Mouse (Mus musculus) thymus, postnatal 0 days (tissue): ENCODE measurements at regions not wholly inside any gene's neighbourhood (a gene's known extent, or its start where the extent isn't known, plus 50 kb on each side); places are given as distances from the start of the nearest gene placed in this dataset.

ENCODE experiments used
- DNase-seq: peaks from one replicate; pipeline ENCODE4 v3.0.0-alpha.2; 2015; ENCODE audit warnings: low spot score

DNA sequence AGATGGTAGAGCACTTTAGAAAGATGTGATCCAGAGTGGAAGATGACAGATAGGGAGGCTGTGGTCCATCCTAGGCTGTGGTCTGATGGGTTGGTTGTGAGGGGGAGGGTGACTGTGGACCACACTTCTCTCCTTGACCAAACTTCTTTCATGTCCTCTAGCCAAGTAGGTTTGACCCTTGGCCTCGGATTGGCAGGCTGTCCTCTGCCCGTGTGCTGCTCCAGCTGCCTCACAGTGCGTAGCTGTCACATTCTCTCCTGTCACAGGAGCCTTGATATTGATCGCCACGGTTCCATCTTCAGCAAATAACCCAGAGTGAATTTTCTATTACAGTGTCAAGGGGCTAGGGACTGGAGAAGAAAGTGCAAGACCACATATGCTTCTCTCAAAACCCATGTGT is 506.9 kb downstream of the Tbc1d22a start:
- no peak for DNase-seq

DNA sequence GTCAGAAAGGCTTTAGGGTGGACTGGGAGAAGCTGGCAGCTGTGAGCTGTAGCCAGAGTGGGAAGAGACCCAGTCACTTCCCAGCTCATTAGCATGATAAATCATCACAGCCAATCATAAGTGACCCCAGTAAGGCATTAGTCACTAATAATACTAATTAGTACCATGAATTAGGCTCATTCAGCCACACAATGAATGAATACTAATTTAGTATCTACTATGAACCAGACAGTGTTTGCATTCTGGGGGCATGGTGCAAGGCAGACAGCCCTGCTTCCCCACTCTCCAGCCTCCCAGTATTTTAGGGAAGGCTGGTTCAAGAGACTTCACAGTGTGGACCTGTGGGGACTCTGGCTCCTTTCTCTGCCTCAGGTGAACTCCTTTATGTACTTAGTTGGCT is 523.7 kb downstream of the Tbc1d22a start:
- DNase-seq = no peak

DNA sequence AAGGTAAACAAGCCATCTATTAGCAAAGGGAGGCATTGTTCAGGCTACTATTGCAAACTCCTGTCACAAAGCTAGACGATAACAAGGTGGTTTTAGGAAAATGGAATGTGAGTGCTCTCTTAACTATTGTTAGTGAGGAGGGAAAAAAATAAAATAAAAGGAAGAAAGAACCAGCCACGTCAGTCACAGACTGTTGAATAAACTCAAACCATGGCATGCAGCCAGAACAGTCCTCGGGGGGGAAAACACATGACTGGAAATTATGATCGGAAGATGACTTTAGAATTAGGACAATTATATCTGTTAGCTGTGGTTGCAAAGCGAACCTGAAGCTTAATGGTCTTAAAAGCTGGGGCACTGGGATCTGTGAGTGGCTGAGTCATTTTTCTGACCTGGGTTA is 524.1 kb downstream of the Tbc1d22a start:
- DNase-seq = no peak

DNA sequence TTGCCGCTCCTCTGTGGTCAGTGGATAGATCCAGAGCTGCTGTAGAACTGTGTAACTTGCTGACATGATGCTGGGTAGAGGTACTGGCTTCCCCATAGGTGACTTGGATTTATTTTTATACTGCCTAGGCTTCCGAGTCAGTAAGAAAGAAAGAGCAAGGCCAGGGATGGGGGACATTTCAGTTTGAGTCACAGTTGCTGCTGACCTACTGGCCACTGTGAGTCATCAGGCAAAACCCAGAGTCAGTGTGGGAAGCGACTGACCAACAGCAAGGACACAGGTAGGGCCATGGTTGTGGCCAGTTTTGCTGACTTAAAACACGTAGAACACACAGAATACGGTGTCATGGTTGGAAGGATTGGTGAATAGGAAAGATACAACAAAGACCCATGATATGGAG is 524.5 kb downstream of the Tbc1d22a start:
- DNase-seq = no peak

DNA sequence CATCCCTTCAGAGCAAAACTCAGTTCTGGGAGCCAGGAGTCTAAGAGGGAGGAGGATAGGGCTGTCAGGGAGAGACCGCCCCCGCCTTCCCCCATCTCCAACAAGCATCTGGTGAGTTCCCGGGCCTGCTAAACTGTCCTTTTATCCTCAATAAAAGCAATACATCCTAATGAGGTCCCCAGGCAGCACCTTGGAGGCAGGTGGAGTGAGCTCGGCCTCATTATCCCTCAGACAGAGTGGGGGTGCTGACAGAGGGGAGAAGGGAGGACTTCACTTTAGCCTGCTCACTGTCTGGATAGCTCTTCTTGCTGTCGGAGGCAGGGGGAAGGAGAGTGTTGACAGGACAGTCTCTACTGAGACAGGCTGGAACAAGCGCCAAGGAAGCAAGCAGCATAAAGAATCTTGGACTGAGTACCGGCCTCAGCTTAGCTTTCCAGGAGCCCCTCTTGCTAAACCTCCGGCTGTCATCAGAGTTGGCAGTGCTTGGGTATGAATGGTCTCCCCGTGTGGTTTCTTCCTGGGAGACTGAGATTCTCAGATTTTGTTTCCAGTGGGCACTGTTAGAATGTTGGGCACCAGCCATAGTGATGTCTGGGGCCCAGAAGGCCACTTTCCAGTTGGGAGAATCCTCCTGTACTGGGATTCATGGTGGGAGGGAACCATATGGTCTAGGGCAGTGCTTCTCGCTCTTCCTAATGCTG is 537.3 kb downstream of the Tbc1d22a start:
- no peak for DNase-seq

DNA sequence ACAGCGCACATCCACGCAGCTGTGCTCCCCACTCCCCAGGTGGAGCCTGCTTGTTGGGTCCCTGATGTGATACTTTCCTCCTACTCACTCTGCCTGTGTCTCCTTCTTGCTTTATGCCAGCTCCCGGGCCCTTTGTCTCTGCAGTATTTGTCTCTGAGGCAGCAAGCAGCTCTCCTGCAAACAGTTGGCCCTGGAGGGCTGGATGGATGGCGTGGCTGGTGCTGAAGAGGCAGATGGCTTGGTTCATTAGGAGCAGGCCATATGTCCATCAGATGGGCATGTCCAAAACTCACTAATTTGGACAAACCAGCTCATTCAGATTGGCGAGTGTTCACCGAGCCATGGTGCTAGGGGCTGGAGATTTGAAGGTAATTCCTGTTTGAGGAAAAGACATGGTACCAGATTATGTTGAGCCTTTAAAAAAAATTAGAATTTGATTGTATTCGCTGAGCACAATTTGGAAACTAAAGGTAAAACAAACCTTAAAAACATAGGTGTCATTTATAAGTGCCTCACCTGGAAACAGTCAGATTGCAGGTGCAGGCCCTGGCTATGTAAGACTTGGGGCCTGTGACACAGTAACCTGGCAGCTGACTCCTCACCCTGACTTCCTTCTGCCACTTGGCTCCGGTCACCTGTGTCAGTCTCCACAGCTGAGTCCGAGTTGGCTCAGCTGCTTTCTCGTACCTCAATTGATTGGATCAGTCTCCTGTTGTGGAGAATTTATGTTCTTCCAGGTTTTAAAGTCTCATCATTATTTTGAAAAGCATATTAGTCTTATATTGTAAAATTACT is 549.5 kb downstream of the Tbc1d22a start:
- no peak for DNase-seq

DNA sequence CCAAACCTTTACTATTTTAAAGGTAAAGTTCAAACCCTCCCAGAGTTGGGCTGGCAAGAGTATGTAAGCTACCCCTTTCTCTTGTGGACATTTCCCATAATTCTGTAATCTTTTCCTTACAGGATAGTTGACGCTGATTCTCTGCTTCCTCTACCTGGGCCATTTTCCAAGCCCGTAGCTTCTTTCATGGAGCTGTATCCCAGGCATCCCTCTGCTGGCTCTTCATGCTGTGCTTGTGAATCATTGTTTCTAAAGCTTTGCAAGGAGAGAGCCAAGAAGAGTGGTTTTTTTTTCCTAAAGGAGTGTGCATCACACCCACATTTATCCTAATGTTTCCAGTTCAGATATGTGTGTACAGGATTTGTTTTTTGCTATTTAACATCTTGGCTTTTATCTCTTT is 553.4 kb downstream of the Tbc1d22a start:
- DNase-seq = no peak

DNA sequence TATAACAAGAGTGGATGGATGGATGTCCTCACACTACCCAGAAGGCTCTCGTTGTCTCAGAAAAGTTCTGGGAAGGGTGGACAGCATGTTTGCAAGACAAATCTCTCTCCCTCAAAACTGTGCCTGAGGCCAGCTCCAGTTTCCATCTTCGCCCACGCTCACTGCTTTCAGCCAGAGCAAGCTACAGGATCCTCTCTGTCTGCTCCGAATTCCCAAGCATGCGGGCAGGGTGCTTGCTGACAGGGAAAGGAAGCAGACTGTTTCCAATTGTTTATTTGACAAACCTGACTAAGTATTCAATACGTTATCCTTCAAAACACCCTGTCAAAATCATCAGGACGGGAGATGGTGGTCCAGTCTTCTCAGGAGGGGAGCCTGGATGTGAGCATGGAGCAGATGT is 558.8 kb downstream of the Tbc1d22a start:
- no peak for DNase-seq

DNA sequence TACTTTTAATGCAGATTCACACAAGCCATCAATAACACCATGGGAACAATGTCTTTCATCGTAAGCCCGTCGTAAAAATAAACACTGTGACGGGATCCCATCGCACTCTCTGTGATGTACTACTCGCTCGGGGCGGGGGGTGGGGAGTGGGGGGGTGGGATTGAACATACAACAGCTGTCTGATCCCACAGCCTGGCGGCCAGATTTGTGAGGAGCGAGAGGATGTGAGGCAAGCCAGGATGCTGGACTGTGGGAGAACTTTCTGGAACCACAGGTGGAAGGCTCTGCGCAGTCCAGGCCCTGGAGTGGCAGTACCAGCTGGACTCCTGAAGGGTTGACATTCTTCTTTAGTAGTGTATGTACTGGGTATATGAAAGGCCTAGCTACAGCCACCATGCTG is 563.7 kb downstream of the Tbc1d22a start:
- DNase-seq = no peak

DNA sequence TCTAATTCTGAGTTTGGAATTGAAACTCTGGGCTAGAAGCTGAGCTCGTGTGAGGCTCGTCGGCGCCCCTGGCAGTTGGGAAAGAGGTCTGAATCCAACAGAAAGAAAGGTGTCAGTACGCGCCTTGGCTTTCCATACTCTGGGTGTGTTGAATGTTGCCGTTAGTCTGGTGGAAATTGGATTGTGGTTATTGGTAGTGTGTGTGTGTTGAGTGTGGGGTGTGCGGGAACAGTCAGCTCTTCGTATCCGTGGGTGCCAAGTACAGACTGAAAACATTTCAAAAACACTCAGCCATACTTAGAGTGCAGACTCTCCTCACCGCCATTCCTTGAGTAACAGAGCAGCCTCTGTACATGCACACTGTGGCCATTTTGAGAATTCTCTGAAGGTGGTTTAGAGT is 566.9 kb downstream of the Tbc1d22a start:
- no peak for DNase-seq

DNA sequence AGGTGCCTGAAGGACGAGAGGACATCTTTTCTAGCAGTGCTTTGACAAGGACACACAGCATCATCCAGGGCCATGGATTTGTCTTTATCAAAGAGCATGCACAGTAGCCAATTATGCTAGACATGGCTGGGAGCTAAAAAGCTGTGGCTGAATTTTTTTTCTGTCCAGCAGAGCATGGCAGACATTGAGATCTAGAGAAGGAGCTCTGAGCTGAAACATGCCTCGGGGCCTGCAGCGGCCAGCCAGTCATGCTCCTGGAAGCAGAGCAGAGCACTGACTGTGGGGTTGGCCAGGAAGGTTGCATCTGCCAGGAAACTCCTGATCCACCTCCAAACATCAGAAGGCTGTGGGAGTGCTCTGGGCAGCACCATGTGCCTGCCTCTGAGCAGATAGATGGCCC is 580.5 kb downstream of the Tbc1d22a start:
- no peak for DNase-seq

DNA sequence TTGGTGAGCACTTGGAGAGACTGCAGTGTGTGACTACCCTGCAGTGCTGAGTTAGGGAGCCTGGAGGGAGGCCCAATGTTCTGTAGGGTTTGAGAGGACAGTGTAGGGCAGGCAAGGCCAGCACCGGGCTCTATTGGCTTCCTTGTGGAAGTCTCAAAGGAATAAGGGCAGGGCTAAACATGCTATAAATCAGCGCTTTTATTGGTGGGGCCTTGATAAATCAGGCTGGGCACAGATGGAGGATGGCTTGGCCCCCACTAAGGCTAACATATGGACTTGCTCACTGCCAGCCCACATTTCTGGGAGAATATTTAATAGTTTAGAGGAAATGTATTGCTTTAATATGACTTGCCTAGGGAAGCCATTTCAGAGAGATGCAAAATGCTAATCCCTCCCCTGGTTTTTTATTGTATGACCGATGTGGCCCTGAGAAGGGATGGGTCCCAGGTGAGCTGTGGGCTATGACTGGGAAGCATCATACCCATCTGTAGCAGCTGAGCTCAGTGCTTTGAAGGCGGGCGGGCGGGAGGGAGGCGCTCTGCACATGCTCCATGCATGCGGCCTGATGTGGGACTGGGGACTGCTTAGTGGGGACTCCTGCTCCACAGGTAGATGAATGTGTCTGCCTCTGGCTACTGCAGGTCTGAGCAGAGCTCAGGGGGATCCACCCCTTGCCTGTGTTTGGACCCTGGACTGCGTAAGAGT is 584.4 kb downstream of the Tbc1d22a start:
- DNase-seq = no peak

DNA sequence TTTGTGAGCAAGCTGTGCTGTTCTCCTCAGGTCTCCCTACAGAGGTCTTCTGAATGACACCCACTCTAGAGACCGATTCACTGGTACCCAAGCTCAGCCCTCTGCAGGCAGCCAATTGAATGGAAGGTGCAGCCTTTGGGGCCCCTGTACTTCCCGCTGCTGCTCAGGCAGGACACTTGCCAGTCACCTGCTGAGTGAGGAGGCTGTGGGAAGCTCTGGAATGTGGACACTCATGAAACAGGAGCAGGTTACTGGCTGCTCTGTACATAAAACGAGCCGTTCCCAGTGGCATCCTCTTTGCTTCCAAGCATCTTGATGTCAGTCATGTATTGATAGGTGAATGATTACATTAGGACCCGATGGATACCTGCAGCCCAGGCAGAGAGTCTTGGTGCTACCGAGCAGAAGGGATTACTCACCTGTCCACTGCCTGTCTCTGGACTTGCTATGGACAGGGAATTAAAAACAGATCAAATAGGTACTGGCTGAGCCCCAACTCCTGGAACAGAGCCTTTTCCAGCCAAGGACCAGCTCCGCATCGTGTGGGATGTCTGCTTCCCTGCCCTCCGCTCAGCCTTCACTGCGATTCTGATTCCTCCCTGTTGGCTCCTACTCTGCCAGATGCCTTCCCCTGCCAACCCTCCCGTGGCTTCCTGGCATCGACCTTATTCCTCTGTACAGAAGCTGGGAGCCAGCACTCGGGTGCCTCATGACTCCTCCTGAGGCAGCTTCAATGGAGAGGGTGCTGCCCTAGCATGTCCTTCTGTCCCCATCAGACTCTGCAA is 593.2 kb downstream of the Tbc1d22a start:
- DNase-seq = no peak

DNA sequence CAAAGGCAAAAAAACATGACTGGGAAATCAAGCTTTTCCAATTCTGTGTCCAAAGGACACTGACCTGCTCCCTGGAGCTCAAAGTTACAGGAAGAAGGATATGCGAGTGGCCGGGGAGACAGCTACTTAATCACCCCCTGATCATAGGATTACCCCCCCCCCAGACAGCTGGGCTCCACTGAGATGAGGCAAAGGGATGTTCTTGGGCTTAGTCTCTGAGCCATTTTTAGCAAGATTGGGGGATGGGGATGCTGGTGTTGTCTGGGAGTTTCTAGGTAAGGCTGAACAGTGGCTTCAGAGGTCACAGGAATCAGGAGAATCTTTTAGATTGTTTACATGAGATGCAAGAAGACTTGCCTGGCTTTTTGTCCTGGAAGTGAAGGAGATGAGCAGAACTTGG is 597.6 kb downstream of the Tbc1d22a start:
- no peak for DNase-seq

DNA sequence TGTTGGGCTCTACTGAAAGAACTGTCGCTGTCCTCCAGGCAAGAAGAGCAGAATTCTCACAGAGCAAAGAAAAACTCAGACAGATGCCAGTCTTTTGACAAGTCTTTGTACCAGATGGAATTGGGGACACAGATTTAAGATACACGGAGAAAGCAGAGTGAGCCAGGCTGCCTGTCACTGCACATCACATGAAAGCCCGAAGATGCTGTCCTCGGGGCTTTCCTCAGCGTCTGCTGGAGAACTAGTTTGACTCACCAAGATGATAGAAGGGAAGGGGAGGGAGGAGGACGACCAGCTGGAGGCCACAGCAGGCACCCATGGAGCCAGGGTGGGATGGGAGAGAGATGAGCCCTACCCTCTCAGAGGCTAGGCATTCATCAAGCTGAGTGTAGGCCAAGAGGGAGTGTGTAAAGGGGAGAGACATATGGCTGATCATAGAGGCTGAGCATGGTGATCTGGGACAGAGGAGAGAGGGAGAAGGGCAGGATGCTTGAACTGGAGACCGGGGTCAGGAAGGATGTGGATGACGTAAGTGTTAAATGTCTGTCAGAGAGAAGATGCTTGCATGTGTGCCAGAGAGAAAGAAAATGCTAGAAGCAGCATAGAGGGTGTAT is 600.7 kb downstream of the Tbc1d22a start:
- no peak for DNase-seq

DNA sequence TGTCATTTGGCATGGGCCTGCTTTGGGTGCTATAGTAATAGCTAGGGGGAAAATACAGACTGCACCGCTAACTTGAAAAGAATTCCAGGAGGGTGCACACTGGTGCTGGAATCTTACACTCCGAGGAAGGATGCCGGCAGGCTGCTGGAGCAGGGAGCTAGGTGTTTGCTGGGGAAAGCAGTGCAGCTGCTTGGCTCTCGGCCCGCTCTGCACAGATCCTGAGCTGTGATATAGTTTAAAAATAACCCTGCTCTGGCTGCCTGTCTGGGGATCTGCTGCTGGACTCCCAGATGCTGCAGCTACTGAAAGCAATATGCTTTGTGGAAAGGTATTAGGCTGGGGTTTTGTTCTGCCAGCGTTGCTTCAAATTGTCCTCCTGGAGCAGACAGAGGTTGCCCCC is 621.7 kb downstream of the Tbc1d22a start:
- DNase-seq = no peak

DNA sequence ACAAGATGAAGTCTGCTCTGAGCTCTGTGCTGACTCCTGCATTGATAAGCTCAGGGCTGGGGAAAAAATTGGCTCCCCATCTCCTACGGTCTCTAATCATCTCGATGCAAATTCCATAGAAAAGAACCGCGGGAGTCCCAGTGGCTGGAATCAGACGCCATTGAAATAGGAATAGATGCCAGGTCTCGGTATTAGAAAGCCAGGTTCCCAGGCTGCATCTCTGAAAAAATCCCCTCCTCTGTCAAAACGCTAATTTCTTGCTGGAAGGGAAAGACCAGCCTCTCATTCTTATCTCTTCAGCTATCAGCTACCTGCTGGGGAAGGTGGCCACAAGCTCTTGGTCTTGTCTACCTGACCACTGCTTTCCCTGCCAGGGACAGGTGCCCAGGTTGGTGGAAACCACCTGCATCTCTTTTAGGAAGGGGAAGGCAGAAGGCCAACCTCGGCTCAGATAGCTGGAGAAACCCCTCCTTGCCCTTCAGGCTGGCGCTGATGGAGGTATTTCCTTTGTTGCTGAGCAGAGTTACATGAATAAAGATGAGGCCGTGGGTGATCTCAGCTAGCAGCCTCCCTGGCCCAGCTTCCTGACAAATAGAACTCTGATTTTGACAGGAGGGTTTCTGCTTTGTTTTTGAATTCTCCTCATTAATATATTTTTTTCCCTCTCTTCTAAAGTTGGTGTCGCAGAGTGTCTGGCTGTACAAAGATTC is 638.1 kb downstream of the Tbc1d22a start:
- DNase-seq = no peak

DNA sequence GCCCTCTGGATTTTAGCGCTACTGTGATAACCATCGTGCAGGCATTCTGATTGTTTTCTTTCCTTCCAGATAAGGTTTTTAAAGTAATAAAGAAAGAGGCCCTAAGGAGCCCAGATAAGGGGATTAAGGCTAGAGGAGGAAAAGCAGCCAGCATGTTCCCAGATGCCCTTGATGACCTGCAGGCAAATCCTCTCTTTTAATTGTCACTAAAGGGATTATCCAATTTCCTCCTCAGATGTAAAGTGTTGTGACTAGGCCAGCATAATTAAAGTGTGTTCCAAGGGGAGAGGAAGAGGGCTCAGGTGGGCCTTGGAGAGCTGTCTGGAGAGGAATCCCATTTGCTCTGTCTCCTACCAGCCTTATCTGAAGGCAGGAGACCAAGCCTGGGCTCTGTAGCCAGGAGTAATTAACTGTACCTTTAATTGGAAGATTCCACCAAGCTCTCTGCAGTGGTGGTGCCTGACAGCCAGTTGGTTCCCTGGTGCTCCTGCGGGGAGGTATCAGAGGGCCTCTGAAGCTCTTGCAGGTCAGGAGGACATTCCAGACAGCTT is 644.2 kb downstream of the Tbc1d22a start:
- no peak for DNase-seq

DNA sequence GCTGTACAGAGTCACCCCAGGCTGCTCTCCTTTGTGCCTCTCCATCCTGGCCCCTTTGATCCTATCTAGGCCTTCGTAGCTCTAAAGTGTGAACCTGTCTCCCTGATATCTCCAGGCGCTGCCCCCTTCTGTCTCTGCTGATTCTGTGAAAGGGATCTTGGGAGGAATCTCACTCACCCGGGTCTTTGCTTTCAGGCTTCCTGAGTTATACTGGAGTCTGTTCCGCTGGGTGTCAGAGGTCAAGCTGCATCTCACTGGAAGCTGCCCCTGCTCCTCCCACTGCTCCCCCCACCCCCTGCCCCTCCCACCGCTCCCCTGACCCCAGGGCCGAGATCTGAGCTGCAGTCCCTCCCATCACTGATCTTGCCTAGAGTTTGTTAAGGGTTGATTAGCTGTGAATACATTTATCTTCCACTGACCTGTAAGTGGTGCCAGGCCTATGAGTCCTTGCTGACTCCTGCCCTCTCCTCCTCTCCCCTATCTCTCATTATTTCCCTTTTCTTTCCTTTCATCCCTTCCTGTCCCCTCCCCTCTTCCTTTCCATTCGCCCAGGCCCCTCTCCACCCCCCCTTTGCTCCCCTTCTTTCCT is 661.6 kb downstream of the Tbc1d22a start:
- DNase-seq = no peak

DNA sequence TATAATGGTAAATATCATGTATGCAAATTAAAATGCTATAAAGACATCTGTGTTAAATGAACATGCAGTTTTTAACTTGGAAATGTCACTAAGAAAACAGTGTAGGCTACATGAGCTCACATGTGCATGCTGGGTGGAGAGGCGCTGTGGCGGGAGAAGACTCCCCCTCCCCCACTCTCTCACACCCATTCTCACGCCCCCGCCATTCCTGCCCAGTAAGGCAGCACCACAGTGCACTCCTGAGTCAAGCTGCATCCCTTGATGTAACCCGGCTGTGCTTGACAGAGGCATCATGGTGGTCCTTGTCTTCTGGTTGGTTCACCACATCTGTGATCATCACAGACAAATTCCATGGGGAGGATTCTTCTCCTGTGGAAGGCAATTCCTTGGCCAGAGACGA is 647.1 kb upstream of the Fam19a5 start:
- no peak for DNase-seq
